Mouse (Mus musculus) urinary bladder, postnatal 10 days (tissue): Measurements from ENCODE around the gene Lrrc74a.

Source experiments
- DNase-seq: peaks from one replicate; pipeline ENCODE4 v3.0.0; 2022; ENCODE audit warnings: low spot score

Gene Lrrc74a

GRCm38 (mm10) chr12:86804857-86805256 lies 70.7 kb downstream of the Lrrc74a start:
- no peak for DNase-seq

DNA sequence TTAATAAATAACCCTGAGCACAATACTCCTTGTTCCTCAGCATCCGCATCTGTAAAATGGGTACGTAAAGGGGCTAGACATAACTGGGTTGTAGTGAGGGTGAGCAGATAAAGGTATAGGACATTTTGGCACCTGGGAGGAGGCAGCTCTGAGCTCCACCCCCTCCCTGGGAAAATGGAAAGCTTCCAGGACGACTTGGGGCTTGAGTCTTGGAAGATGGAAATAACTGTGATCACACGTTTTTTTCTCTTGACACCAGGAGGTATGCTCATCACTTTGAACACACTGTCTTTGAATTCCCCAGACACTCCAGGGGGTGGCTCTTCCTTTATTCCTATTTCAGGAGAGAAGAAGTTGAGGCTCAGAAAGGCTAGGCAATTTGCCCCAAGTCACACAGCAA lies 71.1 kb downstream of the Lrrc74a start:
- no peak for DNase-seq

DNA sequence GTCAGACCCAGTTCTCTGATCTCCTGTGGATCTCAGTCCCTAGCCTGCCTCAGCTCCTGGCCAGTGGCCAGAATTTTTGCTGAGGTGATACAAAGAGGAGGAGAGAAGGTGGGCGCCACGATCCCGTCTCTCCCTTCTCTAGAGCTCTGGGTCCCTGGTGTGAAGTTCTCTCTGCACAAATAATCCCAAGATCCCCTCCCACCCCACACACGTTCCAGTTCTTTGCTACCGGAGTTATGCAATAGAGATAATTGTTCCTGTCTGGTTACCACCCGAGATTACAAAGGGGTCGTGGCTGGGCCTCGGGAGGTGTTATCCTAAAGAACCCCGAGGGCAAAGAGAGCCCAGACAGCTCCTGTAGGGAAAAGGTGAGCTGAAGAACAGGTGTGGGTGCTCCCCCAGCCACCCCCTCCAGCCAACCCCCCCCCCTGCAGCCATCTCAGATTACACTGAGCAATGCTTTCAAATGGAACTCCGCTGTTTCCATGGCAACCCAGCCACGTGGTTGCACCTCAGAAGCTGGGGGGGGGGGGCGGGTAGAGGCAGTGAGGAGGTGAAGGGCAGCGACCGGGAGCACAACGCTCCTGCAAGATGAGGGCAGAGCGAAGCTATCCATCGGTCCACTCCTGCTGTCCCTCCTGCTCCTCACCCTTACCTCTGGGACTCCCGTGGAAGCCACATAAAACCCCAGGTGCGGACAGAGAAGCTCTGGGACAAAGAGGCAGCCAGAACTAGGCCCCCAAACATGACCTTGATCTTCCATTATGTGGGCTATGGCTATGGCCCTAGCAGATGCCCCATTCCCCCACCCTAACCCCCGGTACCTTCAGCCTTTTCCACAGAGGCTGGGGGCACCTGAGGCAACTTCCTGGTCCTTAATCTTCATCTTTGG lies 72.1 kb downstream of the Lrrc74a start:
- no peak for DNase-seq

DNA sequence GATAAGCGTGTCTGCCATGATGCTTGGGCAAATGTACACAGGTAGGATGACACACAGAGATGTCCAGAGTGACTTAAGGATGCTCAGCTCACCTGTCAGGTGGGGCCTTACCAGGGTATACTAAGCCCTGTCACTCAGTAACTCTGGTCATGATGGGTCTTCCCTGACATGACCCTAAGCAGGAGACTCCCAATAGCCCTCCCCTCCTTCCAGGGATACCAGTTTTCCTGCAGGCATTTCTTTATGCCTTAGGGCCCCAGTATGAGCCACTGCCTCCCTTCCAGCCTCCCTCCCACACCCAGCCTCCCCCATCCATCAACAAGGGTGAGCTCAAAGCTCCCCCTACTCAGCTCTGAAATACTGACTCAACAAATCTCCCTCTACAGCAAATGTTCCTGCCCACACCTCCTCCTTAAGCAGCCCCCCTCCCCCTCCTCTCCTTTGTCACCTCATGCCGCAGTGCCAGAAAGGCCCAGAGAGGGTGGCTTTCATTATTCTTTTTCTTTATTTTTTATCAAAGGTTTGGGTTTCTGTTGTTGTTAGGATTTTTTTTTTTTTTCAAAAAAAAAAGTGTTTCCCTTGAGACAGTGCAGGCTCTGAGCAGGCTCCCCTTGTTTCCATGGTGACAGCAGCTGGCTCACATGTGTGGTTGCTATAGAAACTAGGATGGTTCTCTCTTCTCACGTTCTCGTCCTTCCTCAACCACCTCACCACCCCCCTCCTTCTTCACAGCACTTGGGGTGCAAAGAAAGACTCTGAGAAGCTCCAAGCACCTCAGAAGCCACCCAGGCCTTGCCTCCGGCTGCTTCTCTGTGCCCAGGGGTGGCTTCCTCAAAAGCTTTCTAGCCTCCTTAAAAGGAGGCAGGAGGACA lies 73.0 kb downstream of the Lrrc74a start:
- no peak for DNase-seq

DNA sequence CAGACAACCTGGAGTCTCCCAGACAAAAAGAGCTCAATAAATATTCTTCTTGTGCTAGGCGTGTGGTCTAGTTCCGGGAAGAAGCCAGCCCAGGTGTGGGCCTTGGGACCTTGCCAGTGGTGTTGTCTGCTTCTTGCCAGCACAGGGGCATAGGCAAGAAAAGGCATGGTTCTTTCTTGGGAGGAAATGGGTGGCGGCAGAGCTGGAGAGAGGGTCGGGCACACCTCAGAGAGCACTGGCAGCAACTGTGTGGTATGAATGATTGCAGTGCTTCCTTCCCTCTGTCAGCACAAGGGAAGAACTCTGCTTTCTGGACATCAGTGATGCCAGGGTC lies 73.6 kb downstream of the Lrrc74a start:
- DNase-seq = no peak

- DNase-seq = no peak
Measured at GRCm38 (mm10) chr12:86808856-86809255, 74.7 kb downstream of the Lrrc74a start.

GRCm38 (mm10) chr12:86810040-86810439 lies 75.9 kb downstream of the Lrrc74a start:
- no peak for DNase-seq

- no peak for DNase-seq
Measured at GRCm38 (mm10) chr12:86810725-86811444, 76.7 kb downstream of the Lrrc74a start.

DNA sequence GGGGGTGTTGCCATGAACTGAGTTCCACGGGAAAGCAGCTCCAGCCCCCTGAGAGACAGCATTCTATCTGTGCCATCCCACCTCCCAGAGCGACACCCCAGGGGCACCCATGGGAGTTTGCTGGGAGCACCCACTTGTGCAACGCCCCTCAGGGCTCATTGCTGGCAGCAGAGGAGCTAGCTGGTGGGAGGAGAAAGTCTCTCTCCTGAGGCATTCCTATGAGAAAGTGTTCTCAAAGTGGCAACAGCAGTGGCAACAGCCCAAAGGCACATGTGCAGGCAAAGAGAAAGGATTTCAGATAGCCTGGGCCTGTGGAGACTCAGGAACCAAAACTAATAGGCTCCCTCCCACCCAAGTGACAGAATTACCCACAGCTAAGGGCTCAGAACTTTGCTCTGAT lies 78.6 kb downstream of the Lrrc74a start:
- DNase-seq = no peak
